Mouse (Mus musculus): ENCODE measurements at regions not wholly inside any gene's neighbourhood (a gene's known extent, or its start where the extent isn't known, plus 50 kb on each side); places are given as distances from the start of the nearest gene placed in this dataset.

DNA sequence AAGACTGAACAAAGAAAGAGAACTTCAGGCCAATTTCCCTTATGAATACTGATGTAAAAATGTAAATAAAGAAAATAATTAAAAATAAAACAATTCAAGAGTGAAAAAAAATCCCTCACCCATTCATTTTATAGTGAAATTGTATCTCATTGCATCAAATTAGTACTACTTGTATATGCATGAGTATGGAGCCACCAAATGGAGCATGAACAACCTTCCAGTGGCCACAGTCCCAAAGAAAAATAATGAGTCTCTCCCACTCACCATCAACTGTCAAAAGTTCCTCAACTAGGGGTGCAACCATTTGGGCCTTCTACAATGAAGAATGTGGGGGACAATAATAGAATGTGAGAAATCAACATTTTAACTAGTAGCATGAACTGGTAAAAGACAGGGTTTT lies 54.1 kb upstream of the Rspo3 start:
- intact Hi-C loops (cut with DNase I) = no loop called here
- TF ChIP-seq CTCF (IDR thresholded peaks at IDR 0.05) = no peak
- no peak overlapping the region for H3K27ac ChIP-seq
- no peak overlapping the region for H3K4me3 ChIP-seq
- no peak for DNase-seq
